Mouse (Mus musculus) stomach, embryonic 14.5 days (tissue): Measurements from ENCODE around the gene Zfp692. TPM values are rescaled to one million over a fixed set of nuclear protein-coding genes. Genes with fewer than 3 reads are reported as not detected.

ENCODE experiments used
- ATAC-seq: fragments of 200-750 bp; cut with Nextera tagmentation; 2 replicates; pipeline ENCODE4 v1.8.0; 2017; ENCODE audit warnings: low read depth, moderate TSS enrichment; ENCODE audit not compliant: insufficient number of reproducible peaks, insufficient read depth, low FRiP score
- H3K27ac ChIP-seq: fragments of 300-500 bp; sonication (generic); 2 replicates; pipeline ENCODE4 v1.5.1; 2014; ENCODE audit warnings: mild to moderate bottlenecking, low read length, moderate library complexity, mixed read lengths
- H3K27me3 ChIP-seq: fragments of 300-500 bp; sonication (generic); 2 replicates; pipeline ENCODE4 v1.6.1; 2014; ENCODE audit warnings: low read length, control low read depth, mixed read lengths; ENCODE audit not compliant: control insufficient read depth, insufficient read depth
- H3K36me3 ChIP-seq: fragments of 300-500 bp; sonication (generic); 2 replicates; pipeline ENCODE4 v1.6.1; 2014; ENCODE audit warnings: mild to moderate bottlenecking, control low read depth, low read length, moderate library complexity, mixed read lengths; ENCODE audit not compliant: control insufficient read depth, insufficient read depth
- H3K4me1 ChIP-seq: fragments of 300-500 bp; sonication (generic); 2 replicates; pipeline ENCODE4 v1.6.1; 2014; ENCODE audit warnings: low read length, control low read depth, mixed read lengths; ENCODE audit not compliant: control insufficient read depth, insufficient read depth
- H3K4me2 ChIP-seq: fragments of 300-500 bp; sonication (generic); replicated peaks from 2 replicates; pipeline ENCODE4 v1.6.1; 2014; ENCODE audit warnings: low read depth, low read length, control low read depth
- H3K4me3 ChIP-seq: fragments of 300-500 bp; sonication (generic); 2 replicates; pipeline ENCODE4 v1.5.1; 2014; ENCODE audit warnings: low read depth, low read length, control low read depth
- H3K9ac ChIP-seq: fragments of 300-500 bp; sonication (generic); replicated peaks from 2 replicates; pipeline ENCODE4 v1.6.1; 2014; ENCODE audit warnings: low read depth, mild to moderate bottlenecking, control low read depth, low read length, moderate library complexity, mixed read lengths
- H3K9me3 ChIP-seq: fragments of 300-500 bp; sonication (generic); 2 replicates; pipeline ENCODE4 v1.6.1; 2016; ENCODE audit warnings: low read depth, low read length, control low read depth; ENCODE audit not compliant: control insufficient read depth
- WGBS: fragments of 180-500 bp; shearing (Covaris S2); extraction: QIAGEN DNeasy Blood & Tissue Kit; methylation state at CpG from one replicate; pipeline ENCODE4 v1.1.7; 2014; 5-methylcytosine and 5-hydroxymethylcytosine counted together
- polyA plus RNA-seq: library from polyadenylated mRNA; unstranded; fragments of >200 nt; fragmentation: Nextera tagmentation; extraction: Ambion mirVana; gene quantifications from 2 replicates; pipeline ENCODE4 v1.2.1, GENCODE M21; 2014

The Zfp692 gene
- polyA plus RNA-seq, 1 experiment from 2014 or later: 19.8 TPM

GRCm38 (mm10) chr11:58316344-58316743, 9.5 kb downstream of the Zfp692 start:
- ATAC-seq: no peak

DNA sequence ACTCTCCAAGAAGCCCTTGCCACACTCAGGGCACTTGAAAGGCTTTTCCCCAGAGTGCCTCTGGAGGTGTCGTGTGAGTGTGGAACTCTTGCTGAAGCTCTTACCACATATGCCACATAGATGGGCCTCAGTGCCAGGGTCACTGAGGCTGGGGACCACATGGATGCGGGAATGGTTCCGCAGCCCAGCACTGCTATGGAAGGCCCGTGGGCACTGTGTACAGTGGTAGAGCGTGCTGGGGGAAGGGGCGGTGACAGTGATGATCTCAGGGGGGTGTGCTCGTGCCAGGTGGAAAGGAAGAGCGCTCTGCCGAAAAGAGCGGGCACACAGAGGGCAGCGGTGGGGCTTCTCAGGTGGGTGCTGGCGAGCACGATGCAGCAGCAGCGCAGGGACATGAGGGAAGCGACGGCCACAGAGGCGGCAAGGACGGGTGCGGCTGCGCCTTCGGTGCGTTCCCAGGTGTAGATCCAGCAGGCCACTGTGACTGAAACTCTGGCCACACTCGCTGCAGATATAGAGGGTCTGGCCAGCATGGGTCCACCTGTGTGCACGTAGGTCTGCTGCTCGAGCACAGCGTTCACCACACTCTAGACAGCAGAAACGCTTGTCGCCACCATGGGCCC, 10.0 kb downstream of the Zfp692 start:
- H3K9me3 ChIP-seq: no peaks in the 10 kb centered on the region
- H3K27ac ChIP-seq: no peak overlapping the region
- no peak overlapping the region for H3K4me3 ChIP-seq
- no peak overlapping the region for H3K9ac ChIP-seq
- 70% methylated on average over 28 of the region's 28 CpGs for WGBS
- peaks cover 23% of the 10 kb centered on the region; the same call in 1 of the 2 replicates for H3K36me3 ChIP-seq
- no peak for ATAC-seq
- peaks cover 4% of the 10 kb centered on the region; the same call in 1 of the 2 replicates for H3K4me1 ChIP-seq
- H3K27me3 ChIP-seq: no peaks in the 10 kb centered on the region
- H3K4me2 ChIP-seq: no peak overlapping the region

More at GRCm38 (mm10) chr11:58316344-58316743, 9.5 kb downstream of the Zfp692 start:
- Histone ChIP-seq H3K27me3 (no peaks in the 10 kb centered on the region), H3K4me3 (no peak overlapping the region), H3K36me3 (peaks cover 20% of the 10 kb centered on the region; the same call in 1 of the 2 replicates), H3K4me1 (no peaks in the 10 kb centered on the region), H3K9me3 (no peaks in the 10 kb centered on the region), H3K27ac (no peak overlapping the region), H3K4me2 (no peak overlapping the region), H3K9ac (no peak overlapping the region)
- 83% methylated on average over 17 of the region's 17 CpGs for WGBS

DNA sequence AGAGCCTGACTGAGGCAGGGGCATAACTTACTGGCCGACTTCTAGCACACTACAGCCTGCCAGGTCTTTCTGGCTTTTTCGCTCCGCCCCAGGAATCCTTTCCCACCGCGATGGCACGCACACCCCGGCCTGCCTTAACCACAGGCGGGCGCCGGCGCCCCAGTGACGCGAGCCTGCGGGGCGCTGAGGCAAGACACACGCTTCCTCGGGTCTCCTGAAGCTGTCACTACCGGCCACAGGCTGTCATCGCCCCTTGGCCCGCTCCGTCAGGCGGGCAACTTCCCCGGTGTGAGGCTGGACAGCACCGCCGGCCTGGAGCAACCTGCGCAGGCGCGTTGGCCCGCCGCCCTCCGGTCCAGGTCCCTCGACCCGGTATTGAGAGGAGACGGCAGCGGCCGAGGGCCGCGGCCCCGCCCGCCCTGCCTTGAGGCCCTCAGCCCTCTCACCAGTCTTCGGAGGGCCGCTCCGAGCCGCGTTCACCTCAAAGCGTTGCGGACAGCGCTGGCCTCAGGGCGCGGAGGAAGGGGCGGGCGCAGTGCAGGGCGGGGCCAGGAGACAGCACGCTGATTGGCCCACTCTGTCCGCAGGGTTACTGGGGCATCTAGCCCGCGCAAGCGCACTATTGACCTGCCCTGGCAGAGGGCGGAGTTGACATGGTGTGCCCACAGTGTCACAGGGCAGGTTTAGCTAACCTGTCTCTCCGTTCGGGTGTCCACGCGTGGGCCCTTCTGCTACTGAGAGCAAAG, 16.1 kb downstream of the Zfp692 start:
- no peaks in the 10 kb centered on the region; the same call in 1 of the 2 replicates for H3K9me3 ChIP-seq
- H3K36me3 ChIP-seq: peaks cover 20% of the 10 kb centered on the region; the same call in 1 of the 2 replicates
- H3K4me1 ChIP-seq: peaks cover 8% of the 10 kb centered on the region; the same call in 1 of the 2 replicates
- H3K4me2 ChIP-seq: peak overlapping the region; percentile 92
- peak overlapping the region; percentile 96 for H3K27ac ChIP-seq
- H3K4me3 ChIP-seq: peak overlapping the region; percentile 68
- H3K9ac ChIP-seq: peak overlapping the region; percentile 81
- under 1% methylated on average over 63 of the region's 63 CpGs for WGBS
- H3K27me3 ChIP-seq: no peaks in the 10 kb centered on the region
- ATAC-seq: peak; percentile 99

DNA sequence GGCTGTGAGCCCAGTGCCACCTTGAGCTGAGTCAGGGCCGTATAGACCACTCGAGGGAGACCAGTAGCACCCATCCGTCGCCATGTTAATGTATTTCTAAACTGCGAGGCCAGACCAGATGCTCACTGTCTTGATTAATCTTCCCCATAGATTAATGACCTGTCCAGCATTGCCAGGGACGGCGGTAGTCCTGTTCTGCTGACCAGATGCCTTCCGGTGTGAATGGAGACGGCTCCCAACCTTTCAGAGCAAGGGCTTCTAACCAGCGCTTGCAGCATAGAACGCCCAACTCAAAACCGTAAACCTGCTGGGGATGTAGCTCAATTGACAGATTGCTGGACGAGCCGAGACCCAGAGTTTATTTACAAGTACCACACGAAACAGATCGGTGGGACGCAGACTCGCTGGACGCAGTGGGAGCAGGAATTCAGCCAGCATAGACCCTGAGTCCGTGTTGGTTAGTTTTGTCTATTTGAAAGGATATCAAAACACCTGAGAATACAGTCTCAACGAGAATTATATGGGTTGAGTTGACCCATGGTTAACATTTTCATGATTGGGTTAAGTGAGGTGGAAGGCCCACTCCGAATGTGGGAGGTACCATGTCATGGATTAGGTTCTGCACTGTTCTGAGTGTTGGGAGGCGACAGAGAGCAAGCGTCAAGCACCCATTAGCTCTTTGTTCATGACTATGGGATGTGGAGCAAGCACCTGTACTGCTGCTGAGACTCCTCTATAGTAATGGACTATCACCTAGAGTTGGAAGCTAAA, 16.9 kb downstream of the Zfp692 start:
- Histone ChIP-seq H3K27ac (peak overlapping the region; percentile 96), H3K4me2 (peak overlapping the region; percentile 92), H3K36me3 (peaks cover 17% of the 10 kb centered on the region; the same call in 1 of the 2 replicates), H3K27me3 (no peaks in the 10 kb centered on the region), H3K9ac (peak overlapping the region; percentile 81), H3K9me3 (no peaks in the 10 kb centered on the region; the same call in 1 of the 2 replicates), H3K4me3 (peak overlapping the region; percentile 68), H3K4me1 (peaks cover 8% of the 10 kb centered on the region; the same call in 1 of the 2 replicates)
- WGBS: 7% methylated on average over 24 of the region's 24 CpGs
- no peak for ATAC-seq

DNA sequence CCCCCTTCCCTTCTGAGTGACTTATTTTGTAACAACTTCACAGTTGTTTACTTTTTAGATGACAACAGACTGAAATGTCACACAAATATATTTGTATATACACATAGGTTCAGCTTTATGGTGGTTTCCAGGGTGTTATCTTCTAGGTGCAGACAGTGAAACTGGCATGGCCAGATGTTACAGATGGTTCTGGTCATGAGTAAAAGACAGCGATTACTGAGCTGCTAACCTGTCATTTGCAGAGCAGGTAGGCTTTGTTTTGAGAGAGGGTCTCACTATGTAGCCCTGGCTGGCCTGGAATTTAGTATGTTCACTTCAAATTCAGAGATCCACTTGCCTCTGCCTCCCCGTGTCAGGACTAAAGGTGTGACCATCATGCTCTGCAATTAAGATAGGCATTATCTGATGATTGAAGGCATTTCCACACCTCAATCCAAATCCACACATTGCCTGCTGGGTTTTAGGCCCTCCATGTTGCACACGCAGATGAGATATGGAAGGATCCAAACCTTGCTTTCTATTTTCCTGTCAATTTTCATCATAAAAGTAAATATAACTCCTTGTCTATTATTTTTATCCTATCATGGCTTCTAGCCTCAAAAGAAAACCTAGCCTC, 17.9 kb downstream of the Zfp692 start:
- no peak for ATAC-seq
- WGBS: 82% methylated on average over 3 of the region's 3 CpGs
- H3K4me1 ChIP-seq: peaks cover 16% of the 10 kb centered on the region; the same call in 1 of the 2 replicates

GRCm38 (mm10) chr11:58326781-58327180, 19.9 kb downstream of the Zfp692 start:
- H3K27ac ChIP-seq: no peak overlapping the region
- no peak overlapping the region for H3K4me3 ChIP-seq
- ATAC-seq: no peak
- no peaks in the 10 kb centered on the region; the same call in 1 of the 2 replicates for H3K9me3 ChIP-seq
- H3K4me1 ChIP-seq: peaks cover 20% of the 10 kb centered on the region
- WGBS: 91% methylated on average over 3 of the region's 3 CpGs
- no peak overlapping the region for H3K9ac ChIP-seq
- no peak overlapping the region for H3K4me2 ChIP-seq
- H3K27me3 ChIP-seq: no peaks in the 10 kb centered on the region
- peaks cover 15% of the 10 kb centered on the region; the same call in 1 of the 2 replicates for H3K36me3 ChIP-seq

More for the DNA sequence above, 17.9 kb downstream of the Zfp692 start:
- no peaks in the 10 kb centered on the region for H3K27me3 ChIP-seq
- H3K36me3 ChIP-seq: peaks cover 17% of the 10 kb centered on the region; the same call in 1 of the 2 replicates
- H3K9me3 ChIP-seq: no peaks in the 10 kb centered on the region; the same call in 1 of the 2 replicates
- H3K4me2 ChIP-seq: no peak overlapping the region
- no peak overlapping the region for H3K4me3 ChIP-seq
- H3K27ac ChIP-seq: no peak overlapping the region
- H3K9ac ChIP-seq: no peak overlapping the region

DNA sequence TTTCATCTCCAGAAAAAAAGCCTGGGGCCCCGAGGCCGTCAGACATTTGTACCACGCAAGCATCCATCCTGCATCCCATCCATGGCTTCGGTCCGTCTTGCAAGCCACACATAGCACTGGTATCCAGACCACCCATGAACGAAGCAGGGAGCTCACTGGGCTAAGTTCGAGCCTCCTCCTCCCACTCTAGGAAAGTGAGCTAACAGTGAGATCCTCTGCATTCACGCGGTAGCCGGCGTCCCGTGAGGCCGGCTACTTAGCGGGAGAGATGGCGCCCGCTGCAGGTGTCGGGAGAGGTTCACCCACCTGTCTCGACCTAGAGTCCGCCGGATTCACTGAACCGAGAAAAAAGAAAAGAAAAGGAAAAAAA, 23.0 kb downstream of the Zfp692 start:
- Histone ChIP-seq H3K9ac (peak overlapping the region; percentile 62), H3K27me3 (no peaks in the 10 kb centered on the region), H3K4me1 (peaks cover 17% of the 10 kb centered on the region), H3K4me2 (peak overlapping the region; percentile 96), H3K27ac (peak overlapping the region; percentile 78), H3K9me3 (no peaks in the 10 kb centered on the region; the same call in 1 of the 2 replicates), H3K36me3 (peaks cover 16% of the 10 kb centered on the region; the same call in 1 of the 2 replicates), H3K4me3 (peak overlapping the region; percentile 87)
- WGBS: under 1% methylated on average over 21 of the region's 21 CpGs
- peak; percentile 39; the same call in 1 of the 2 replicates for ATAC-seq
